ENCODE assay signal across 7 mouse cellular contexts in genomic region chr15:102977423-102977974, GRCm38 (mm10). TPM values are rescaled to one million over a fixed set of nuclear protein-coding genes. Genes with fewer than 3 reads are reported as not detected.
DNase-seq lines count a peak whose midpoint lies in the region; ATAC-seq and TF ChIP-seq lines count a peak whose summit lies in the region.

No protein-coding gene starts in this region.

- TF ChIP-seq CTCF in kidney, postnatal 0 days (IDR thresholded peaks at IDR 0.05; ENCODE audit: low read depth) = no peak

- no peak for ATAC-seq in kidney, postnatal 0 days (replicated peaks; ENCODE audit: low FRiP score, low read depth)
- no peak for ATAC-seq in intestine, embryonic 15.5 days
- ATAC-seq in neural tube, embryonic 11.5 days (ENCODE audit: insufficient read depth, low FRiP score, low TSS enrichment) = peak; percentile 17; the same call in 1 of the 2 replicates

- peak overlapping the region; percentile 90 for H3K4me2 ChIP-seq in kidney, postnatal 0 days (ENCODE audit: low read length)
- H3K4me2 ChIP-seq in intestine, embryonic 15.5 days (replicated peaks) = peak overlapping the region; percentile 49
- peak overlapping the region; percentile 90 for H3K4me2 ChIP-seq in neural tube, embryonic 11.5 days (ENCODE audit: low read depth)

- peak overlapping the region; percentile 83 for H3K9ac ChIP-seq in kidney, postnatal 0 days (ENCODE audit: low read depth, low read length)
- H3K9ac ChIP-seq in intestine, embryonic 15.5 days = 0 out of 2 replicates have a peak overlapping the region, but pooled peaks have one; percentile 8
- peak overlapping the region; percentile 100 for H3K9ac ChIP-seq in neural tube, embryonic 11.5 days (ENCODE audit: low read length)

- no peaks in the 10 kb centered on the region for H3K27me3 ChIP-seq in kidney, postnatal 0 days (ENCODE audit: insufficient read depth, low read length)
- peaks cover 93% of the 10 kb centered on the region for H3K27me3 ChIP-seq in intestine, embryonic 15.5 days (replicated peaks)
- H3K27me3 ChIP-seq in neural tube, embryonic 11.5 days (ENCODE audit: control insufficient read depth, insufficient read depth, low read length) = peaks cover 65% of the 10 kb centered on the region

- DNase-seq in kidney, postnatal 0 days (ENCODE audit: low spot score) = no peak
- no peak for DNase-seq in kidney, postnatal 25 days
- peak; percentile 66 for DNase-seq in MN1 (ENCODE audit: low spot score)
- DNase-seq in neural tube, embryonic 11.5 days (ENCODE audit: low spot score) = no peak
- no peak for DNase-seq in left cerebral cortex, adult 9 months (ENCODE audit: low spot score in 2 of 2)
- no peak for DNase-seq in cerebellum, adult 8-10 months

- peak overlapping the region; percentile 91 for H3K27ac ChIP-seq in kidney, postnatal 0 days
- no peak overlapping the region for H3K27ac ChIP-seq in intestine, embryonic 15.5 days
- peak overlapping the region; percentile 98 for H3K27ac ChIP-seq in neural tube, embryonic 11.5 days (ENCODE audit: low read depth, low read length)

- peak overlapping the region; percentile 51 for H3K4me3 ChIP-seq in kidney, postnatal 0 days (replicated peaks; ENCODE audit: low read depth, low read length)
- H3K4me3 ChIP-seq in intestine, embryonic 15.5 days (replicated peaks) = peak overlapping the region; percentile 24
- peak overlapping the region; percentile 95 for H3K4me3 ChIP-seq in neural tube, embryonic 11.5 days (ENCODE audit: low read depth, low read length)

- peaks cover 16% of the 10 kb centered on the region for H3K4me1 ChIP-seq in kidney, postnatal 0 days (replicated peaks; ENCODE audit: insufficient read depth, low read length)
- peaks cover 7% of the 10 kb centered on the region for H3K4me1 ChIP-seq in intestine, embryonic 15.5 days (replicated peaks)
- H3K4me1 ChIP-seq in neural tube, embryonic 11.5 days (ENCODE audit: control insufficient read depth, insufficient read depth, low read length) = peaks cover 4% of the 10 kb centered on the region; the same call in 1 of the 2 replicates

- no peaks in the 10 kb centered on the region for H3K9me3 ChIP-seq in kidney, postnatal 0 days (replicated peaks; ENCODE audit: low read length)
- no peaks in the 10 kb centered on the region for H3K9me3 ChIP-seq in intestine, embryonic 15.5 days
- no peaks in the 10 kb centered on the region for H3K9me3 ChIP-seq in neural tube, embryonic 11.5 days (ENCODE audit: control insufficient read depth, low read length)

- no peaks in the 10 kb centered on the region for H3K36me3 ChIP-seq in kidney, postnatal 0 days (ENCODE audit: insufficient read depth, low read length)
- no peaks in the 10 kb centered on the region for H3K36me3 ChIP-seq in intestine, embryonic 15.5 days
- no peaks in the 10 kb centered on the region for H3K36me3 ChIP-seq in neural tube, embryonic 11.5 days (ENCODE audit: control insufficient read depth, insufficient read depth, low read length)

- 2% methylated on average over 16 of the region's 16 CpGs for WGBS in kidney, postnatal 0 days
- WGBS in intestine, embryonic 15.5 days = 7% methylated on average over 16 of the region's 16 CpGs
- WGBS in neural tube, embryonic 11.5 days = under 1% methylated on average over 16 of the region's 16 CpGs

RNA-seq across cellular contexts. Expression of gene Hoxc9, which starts 1.3 kb away (rescaled TPM):
- 11.0 and 12.4 TPM in 2 replicates for polyA plus RNA-seq in kidney, postnatal 0 days (2015; fragmentation: Nextera tagmentation; extraction: Ambion mirVana)
- polyA plus RNA-seq in intestine, embryonic 15.5 days (2015; fragmentation: Nextera tagmentation; extraction: Ambion mirVana) = 1.3 and 1.4 TPM in 2 replicates
- polyA plus RNA-seq in neural tube, embryonic 11.5 days (2014; fragmentation: Nextera tagmentation; extraction: Ambion mirVana) = 36.1 and 40.0 TPM in 2 replicates

RNA-seq across cellular contexts. Expression of gene Hoxc5, which starts 10.3 kb away (rescaled TPM):
- 2.7 and 3.9 TPM in 2 replicates for polyA plus RNA-seq in kidney, postnatal 0 days (2015; fragmentation: Nextera tagmentation; extraction: Ambion mirVana)
- polyA plus RNA-seq in intestine, embryonic 15.5 days (2015; fragmentation: Nextera tagmentation; extraction: Ambion mirVana) = 7.7 and 10.1 TPM in 2 replicates
- polyA plus RNA-seq in neural tube, embryonic 11.5 days (2014; fragmentation: Nextera tagmentation; extraction: Ambion mirVana) = 36.3 and 37.3 TPM in 2 replicates

RNA-seq across cellular contexts. Expression of gene Hoxc10, which starts 10.9 kb away (rescaled TPM):
- polyA plus RNA-seq in kidney, postnatal 0 days (2015; fragmentation: Nextera tagmentation; extraction: Ambion mirVana) = 30.6 and 34.1 TPM in 2 replicates
- 1.9 and 2.6 TPM in 2 replicates for polyA plus RNA-seq in intestine, embryonic 15.5 days (2015; fragmentation: Nextera tagmentation; extraction: Ambion mirVana)
- 58.3 and 60.4 TPM in 2 replicates for polyA plus RNA-seq in neural tube, embryonic 11.5 days (2014; fragmentation: Nextera tagmentation; extraction: Ambion mirVana)

RNA-seq across cellular contexts. Expression of gene Hoxc8, which starts 12.9 kb away (rescaled TPM):
- 5.8 TPM in 2 replicates for polyA plus RNA-seq in kidney, postnatal 0 days (2015; fragmentation: Nextera tagmentation; extraction: Ambion mirVana)
- polyA plus RNA-seq in intestine, embryonic 15.5 days (2015; fragmentation: Nextera tagmentation; extraction: Ambion mirVana) = 6.2 and 7.0 TPM in 2 replicates
- 63.7 and 67.1 TPM in 2 replicates for polyA plus RNA-seq in neural tube, embryonic 11.5 days (2014; fragmentation: Nextera tagmentation; extraction: Ambion mirVana)

RNA-seq across cellular contexts. Expression of gene Hoxc6, which starts 20.6 kb away (rescaled TPM):
- polyA plus RNA-seq in kidney, postnatal 0 days (2015; fragmentation: Nextera tagmentation; extraction: Ambion mirVana) = 7.8 and 9.3 TPM in 2 replicates
- polyA plus RNA-seq in intestine, embryonic 15.5 days (2015; fragmentation: Nextera tagmentation; extraction: Ambion mirVana) = 5.7 and 6.1 TPM in 2 replicates
- polyA plus RNA-seq in neural tube, embryonic 11.5 days (2014; fragmentation: Nextera tagmentation; extraction: Ambion mirVana) = 95.9 and 96.4 TPM in 2 replicates

Comparison
In these comparisons a context has a peak if more than half of its experiments do, and no peak if none do; other contexts are left out.
1. H3K4me3 ChIP-seq: peak in every context shown above with its lines; median percentile 95 in neural tube, embryonic 11.5 days; 51 in kidney, postnatal 0 days; 24 in intestine, embryonic 15.5 days.
2. H3K9ac ChIP-seq: peak in every context shown above with its lines; median percentile 100 in neural tube, embryonic 11.5 days; 83 in kidney, postnatal 0 days; 8 in intestine, embryonic 15.5 days.